Mouse (Mus musculus): ENCODE results near the gene Camk1d.

GRCm38 (mm10) chr2:5454830-5455229 lies 259.5 kb downstream of the Camk1d start:
- TF ChIP-seq POLR2A (IDR thresholded peaks at IDR 0.05; ENCODE audit: low read depth, low read length) (no peak), CTCF (IDR thresholded peaks at IDR 0.05; ENCODE audit: extremely low read depth, insufficient read length, insufficient replicate concordance, low read depth, low read length) (no peak)

Data from small intestine, adult 2 months (tissue).